Mouse (Mus musculus) heart, embryonic 11.5 days (tissue): Measurements from ENCODE around the gene Nos2. TPM values are rescaled to one million over a fixed set of nuclear protein-coding genes. Genes with fewer than 3 reads are reported as not detected.

Experiments
- ATAC-seq: fragments of 200-750 bp; cut with Nextera tagmentation; replicated peaks from 2 replicates; pipeline ENCODE4 v1.8.0; 2017; ENCODE audit warnings: moderate library complexity; ENCODE audit not compliant: insufficient number of reproducible peaks, low FRiP score, low TSS enrichment
- H3K27ac ChIP-seq: fragments of 300-500 bp; sonication (generic); 2 replicates; pipeline ENCODE4 v1.5.1; 2014; ENCODE audit warnings: mild to moderate bottlenecking, low read depth, low read length
- H3K27me3 ChIP-seq: fragments of 300-500 bp; sonication (generic); 2 replicates; pipeline ENCODE4 v1.6.1; 2014; ENCODE audit warnings: mild to moderate bottlenecking, low read length, mixed read lengths; ENCODE audit not compliant: control insufficient read depth, insufficient read depth
- H3K36me3 ChIP-seq: fragments of 300-500 bp; sonication (generic); 2 replicates; pipeline ENCODE4 v1.6.1; 2014; ENCODE audit warnings: mild to moderate bottlenecking, low read length, moderate library complexity, mixed read lengths; ENCODE audit not compliant: control insufficient read depth, insufficient read depth
- H3K4me1 ChIP-seq: fragments of 300-500 bp; sonication (generic); 2 replicates; pipeline ENCODE4 v1.6.1; 2014; ENCODE audit warnings: low read length; ENCODE audit not compliant: control insufficient read depth, insufficient read depth
- H3K4me2 ChIP-seq: fragments of 300-500 bp; sonication (generic); 2 replicates; pipeline ENCODE4 v1.6.1; 2014; ENCODE audit warnings: mild to moderate bottlenecking, moderate library complexity
- H3K4me3 ChIP-seq: fragments of 300-500 bp; sonication (generic); 2 replicates; pipeline ENCODE4 v1.5.1; 2014; ENCODE audit warnings: low read depth, low read length
- H3K9ac ChIP-seq: fragments of 300-500 bp; sonication (generic); 2 replicates; pipeline ENCODE4 v1.6.1; 2014; ENCODE audit warnings: mild to moderate bottlenecking, low read depth, low read length, moderate library complexity
- H3K9me3 ChIP-seq: fragments of 300-500 bp; sonication (generic); replicated peaks from 2 replicates; pipeline ENCODE4 v1.6.1; 2016; ENCODE audit warnings: low read length; ENCODE audit not compliant: control insufficient read depth
- whole genome bisulfite sequencing: fragments of 180-500 bp; shearing (Covaris S2); extraction: QIAGEN DNeasy Blood & Tissue Kit; methylation state at CpG from one replicate; pipeline ENCODE4 v1.1.7; 2014; ENCODE audit not compliant: insufficient replicate concordance; 5-methylcytosine and 5-hydroxymethylcytosine counted together
- polyA plus RNA-seq: library from polyadenylated mRNA; unstranded; fragments of >200 nt; fragmentation: Nextera tagmentation; extraction: Ambion mirVana; gene quantifications from 2 replicates; pipeline ENCODE4 v1.2.1, GENCODE M21; 2014

The Nos2 gene
- polyA plus RNA-seq, 1 experiment from 2014 or later: 0.11 TPM

GRCm38 (mm10) chr11:78968121-78968520 is 47.5 kb downstream of the Nos2 start:
- Histone ChIP-seq H3K36me3 (no peaks in the 10 kb centered on the region), H3K4me2 (no peak overlapping the region), H3K4me3 (no peak overlapping the region), H3K27ac (no peak overlapping the region), H3K9me3 (no peaks in the 10 kb centered on the region), H3K4me1 (no peaks in the 10 kb centered on the region), H3K27me3 (no peaks in the 10 kb centered on the region), H3K9ac (no peak overlapping the region)
- 71% methylated on average over 4 of the region's 4 CpGs for WGBS
- ATAC-seq: no peak

GRCm38 (mm10) chr11:78971096-78971495 is 50.5 kb downstream of the Nos2 start:
- 80% methylated on average over 8 of the region's 8 CpGs for WGBS
- Histone ChIP-seq H3K4me3 (no peak overlapping the region), H3K9me3 (no peaks in the 10 kb centered on the region)

GRCm38 (mm10) chr11:78971746-78972145 is 51.2 kb downstream of the Nos2 start:
- Histone ChIP-seq H3K4me2 (no peak overlapping the region), H3K9ac (no peak overlapping the region), H3K4me3 (no peak overlapping the region), H3K27me3 (no peaks in the 10 kb centered on the region), H3K9me3 (no peaks in the 10 kb centered on the region), H3K4me1 (no peaks in the 10 kb centered on the region), H3K27ac (no peak overlapping the region), H3K36me3 (no peaks in the 10 kb centered on the region)
- WGBS: 86% methylated on average over 3 of the region's 3 CpGs
- no peak for ATAC-seq

More at GRCm38 (mm10) chr11:78971096-78971495, 50.5 kb downstream of the Nos2 start:
- Histone ChIP-seq H3K4me1 (no peaks in the 10 kb centered on the region), H3K4me2 (no peak overlapping the region), H3K36me3 (no peaks in the 10 kb centered on the region), H3K27me3 (no peaks in the 10 kb centered on the region), H3K27ac (no peak overlapping the region), H3K9ac (no peak overlapping the region)
- no peak for ATAC-seq

GRCm38 (mm10) chr11:78972328-78972727 is 51.7 kb downstream of the Nos2 start:
- no peak overlapping the region for H3K9ac ChIP-seq
- no peaks in the 10 kb centered on the region for H3K4me1 ChIP-seq
- no peaks in the 10 kb centered on the region for H3K9me3 ChIP-seq
- H3K36me3 ChIP-seq: no peaks in the 10 kb centered on the region
- no peak overlapping the region for H3K27ac ChIP-seq
- no peak overlapping the region for H3K4me3 ChIP-seq
- ATAC-seq: no peak
- H3K4me2 ChIP-seq: no peak overlapping the region
- 52% methylated on average over 6 of the region's 6 CpGs for WGBS
- H3K27me3 ChIP-seq: no peaks in the 10 kb centered on the region

GRCm38 (mm10) chr11:78972811-78973351 is 52.3 kb downstream of the Nos2 start:
- WGBS: 64% methylated on average over 8 of the region's 8 CpGs
- Histone ChIP-seq H3K4me2 (no peak overlapping the region), H3K27ac (no peak overlapping the region), H3K4me3 (no peak overlapping the region), H3K9me3 (no peaks in the 10 kb centered on the region), H3K36me3 (no peaks in the 10 kb centered on the region), H3K9ac (no peak overlapping the region), H3K4me1 (no peaks in the 10 kb centered on the region), H3K27me3 (no peaks in the 10 kb centered on the region)
- no peak for ATAC-seq

- Histone ChIP-seq H3K9me3 (no peaks in the 10 kb centered on the region), H3K4me3 (no peak overlapping the region), H3K27ac (no peak overlapping the region), H3K4me1 (no peaks in the 10 kb centered on the region), H3K27me3 (no peaks in the 10 kb centered on the region), H3K36me3 (no peaks in the 10 kb centered on the region), H3K4me2 (no peak overlapping the region), H3K9ac (no peak overlapping the region)
- WGBS: 65% methylated on average over 17 of the region's 17 CpGs
- ATAC-seq: no peak
These were observed 53.0 kb downstream of the Nos2 start for GRCm38 (mm10) chr11:78973381-78974150.

GRCm38 (mm10) chr11:78976731-78977510 is 56.3 kb downstream of the Nos2 start:
- no peak for ATAC-seq
- 62% methylated on average over 8 of the region's 8 CpGs for WGBS
- no peaks in the 10 kb centered on the region for H3K36me3 ChIP-seq

GRCm38 (mm10) chr11:78978176-78979019 is 57.8 kb downstream of the Nos2 start:
- no peak overlapping the region for H3K4me3 ChIP-seq
- H3K27me3 ChIP-seq: no peaks in the 10 kb centered on the region
- 85% methylated on average over 12 of the region's 12 CpGs for WGBS
- no peaks in the 10 kb centered on the region; the same call in 1 of the 2 replicates for H3K4me1 ChIP-seq
- no peak overlapping the region for H3K9ac ChIP-seq
- no peaks in the 10 kb centered on the region for H3K9me3 ChIP-seq
- no peak for ATAC-seq
- no peak overlapping the region for H3K27ac ChIP-seq
- H3K36me3 ChIP-seq: no peaks in the 10 kb centered on the region
- no peak overlapping the region for H3K4me2 ChIP-seq

More at GRCm38 (mm10) chr11:78976731-78977510, 56.3 kb downstream of the Nos2 start:
- no peak overlapping the region for H3K9ac ChIP-seq
- H3K4me1 ChIP-seq: no peaks in the 10 kb centered on the region; the same call in 1 of the 2 replicates
- no peak overlapping the region for H3K27ac ChIP-seq
- no peak overlapping the region for H3K4me3 ChIP-seq
- H3K4me2 ChIP-seq: no peak overlapping the region
- no peaks in the 10 kb centered on the region for H3K27me3 ChIP-seq
- H3K9me3 ChIP-seq: no peaks in the 10 kb centered on the region
